17 mouse cellular contexts compared by ENCODE assay signal in the genomic region with DNA sequence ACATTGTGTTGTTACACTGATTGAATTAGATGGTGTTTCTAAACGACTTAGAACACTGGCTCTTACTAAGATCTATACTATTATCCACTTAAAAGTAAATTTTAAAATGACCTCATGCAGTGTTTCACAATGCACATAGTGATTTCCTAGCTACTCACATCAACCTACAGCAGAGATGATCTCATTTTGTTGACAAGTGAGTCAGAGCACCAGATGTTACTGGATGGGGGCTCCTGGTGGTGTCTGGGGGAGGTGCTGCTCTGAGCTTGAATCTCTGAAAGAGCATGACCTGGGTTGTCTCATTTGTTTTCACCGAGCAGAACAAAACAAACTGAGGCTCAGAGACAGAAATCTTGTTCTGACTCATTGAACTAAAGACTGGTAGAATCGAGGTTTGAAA.
A peak's percentile ranks its signal among the peaks of the same experiment; 100 is the strongest.
DNase-seq lines count a peak whose midpoint lies in the region; ATAC-seq and TF ChIP-seq lines count a peak whose summit lies in the region.
"Had no signal": no experiment of that assay in that cellular context is flagged by ENCODE, and none has a peak within 500 bp of the region (broad histone marks: within the 10 kb centered on the region; RNA-seq: fewer than 3 reads in every experiment).

No protein-coding gene starts in this region.

- H3K27ac ChIP-seq in heart, postnatal 0 days (ENCODE audit: low read depth), result no peak overlapping the region
- H3K27ac ChIP-seq: hindbrain, embryonic 15.5 days; lung, embryonic 15.5 days; neural tube, embryonic 12.5 days had no signal

- ATAC-seq in heart, postnatal 0 days (ENCODE audit: insufficient read depth, low read depth), result peak; percentile 51; the same call in 1 of the 2 replicates
- ATAC-seq: CD4-positive, CD25-positive, alpha-beta regulatory T cell, adult 4 months; forebrain, embryonic 14.5 days; midbrain, embryonic 16.5 days had no signal

- no peaks in the 10 kb centered on the region for H3K36me3 ChIP-seq in heart, postnatal 0 days (replicated peaks; ENCODE audit: control insufficient read depth, insufficient read depth, low read length)
- H3K36me3 ChIP-seq: hindbrain, embryonic 15.5 days; lung, embryonic 15.5 days; neural tube, embryonic 12.5 days had no signal

- no peak for TF ChIP-seq CTCF in heart, postnatal 0 days (IDR thresholded peaks at IDR 0.05; ENCODE audit: low read depth)

- H3K9me3 ChIP-seq in heart, postnatal 0 days (replicated peaks; ENCODE audit: control insufficient read depth, low read length), result no peaks in the 10 kb centered on the region
- H3K9me3 ChIP-seq: hindbrain, embryonic 15.5 days; lung, embryonic 15.5 days; neural tube, embryonic 12.5 days had no signal

- H3K4me3 ChIP-seq in heart, postnatal 0 days (ENCODE audit: low read depth, low read length), result no peak overlapping the region
- H3K4me3 ChIP-seq: hindbrain, embryonic 15.5 days; lung, embryonic 15.5 days; neural tube, embryonic 12.5 days had no signal

- H3K4me2 ChIP-seq in heart, postnatal 0 days (ENCODE audit: low read depth, low read length), result no peak overlapping the region
- H3K4me2 ChIP-seq: hindbrain, embryonic 15.5 days; lung, embryonic 15.5 days; neural tube, embryonic 12.5 days had no signal

- TF ChIP-seq EP300 in heart, postnatal 0 days (IDR thresholded peaks at IDR 0.05; ENCODE audit: low read depth), result no peak

- H3K4me1 ChIP-seq in heart, postnatal 0 days (ENCODE audit: control insufficient read depth, insufficient read depth), result no peaks in the 10 kb centered on the region
- H3K4me1 ChIP-seq: hindbrain, embryonic 15.5 days; lung, embryonic 15.5 days; neural tube, embryonic 12.5 days had no signal

- 35% methylated on average over 3 of the region's 3 CpGs for WGBS in heart, postnatal 0 days

- DNase-seq in heart, postnatal 0 days (ENCODE audit: low spot score), result no peak
- no peak for DNase-seq in heart, postnatal 25 days (ENCODE audit: low spot score)
- peak; percentile 17 for DNase-seq in right cerebral cortex, adult 18-20 months
- DNase-seq in right cerebral cortex, postnatal 36 days (ENCODE audit: low spot score in 2 of 2), result no peak
- DNase-seq in fibroblast of lung, adult 2 months (ENCODE audit: low read depth), result peak; percentile 35
- DNase-seq in urinary bladder, adult 18-20 months (ENCODE audit: low spot score in 2 of 2), result no peak
- DNase-seq in adrenal gland, adult 8-10 months, result no peak
- DNase-seq: cerebellum, adult 11 months; kidney, adult 2 months; spleen, adult 18-20 months; thymus, postnatal 36 days had no signal

- no peaks in the 10 kb centered on the region for H3K27me3 ChIP-seq in heart, postnatal 0 days (ENCODE audit: control insufficient read depth, insufficient read depth, low read length)
- H3K27me3 ChIP-seq: hindbrain, embryonic 15.5 days; lung, embryonic 15.5 days; neural tube, embryonic 12.5 days had no signal

- intact Hi-C loops in heart, postnatal 25 days (cut with DNase I), result no loop called here

- no peak overlapping the region for H3K9ac ChIP-seq in heart, postnatal 0 days (replicated peaks; ENCODE audit: low read depth, low read length)
- H3K9ac ChIP-seq: hindbrain, embryonic 15.5 days; lung, embryonic 15.5 days; neural tube, embryonic 12.5 days had no signal

Comparison
In these comparisons a context has a peak if more than half of its experiments do, and no peak if none do; other contexts are left out.
1. DNase-seq: peak in right cerebral cortex, adult 18-20 months (single experiment) and fibroblast of lung, adult 2 months (single experiment); none in heart, postnatal 0 days (single experiment), heart, postnatal 25 days (single experiment), right cerebral cortex, postnatal 36 days (0 of 2), urinary bladder, adult 18-20 months (0 of 2) and adrenal gland, adult 8-10 months (single experiment).